Mouse (Mus musculus): ENCODE results near the gene Pcnx4. TPM values are rescaled to one million over a fixed set of nuclear protein-coding genes. Genes with fewer than 3 reads are reported as not detected.

The Pcnx4 gene
- polyA plus RNA-seq (2014; fragmentation: Nextera tagmentation; extraction: Ambion mirVana): 5.9 and 10.2 TPM in 2 replicates

DNA sequence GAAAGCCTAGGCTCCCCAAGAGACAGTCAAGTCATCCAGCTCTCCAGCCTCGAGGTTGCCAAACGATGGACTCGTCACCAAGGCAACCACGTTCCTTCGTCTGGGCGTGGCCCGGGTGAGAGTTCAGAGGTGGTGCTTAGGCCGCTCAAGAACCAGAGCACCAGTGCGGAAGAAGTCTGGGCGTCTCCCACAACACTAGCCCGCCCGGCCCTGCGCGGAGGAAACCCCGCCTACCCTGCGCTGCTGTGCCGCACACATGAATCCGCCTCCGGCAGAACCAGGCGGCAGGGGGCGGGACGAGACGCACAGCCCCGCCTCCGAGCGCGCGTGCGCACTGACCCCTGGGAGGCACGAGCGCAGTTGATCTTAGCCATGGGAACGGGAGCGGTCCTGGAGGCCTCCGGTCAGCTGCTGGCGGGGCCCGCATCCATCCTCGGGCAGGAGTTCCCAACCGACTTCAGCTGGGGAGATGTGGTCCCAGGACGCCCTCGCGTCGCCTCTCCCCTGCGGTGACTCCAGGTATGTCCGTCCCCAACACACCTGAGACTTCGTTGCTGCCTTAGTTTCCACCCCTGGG lies at the start of gene Pcnx4:
TSS of gene Pcnx4 (plus strand) at position 363 of the 577 bp plus-strand sequence.
- Histone ChIP-seq H3K9me3 (ENCODE audit: control insufficient read depth, low read length) (no peaks in the 10 kb centered on the region), H3K27ac (ENCODE audit: low read depth, low read length) (no peak within 1 kb of the TSS), H3K4me3 (ENCODE audit: low read length) (peak within 1 kb of the TSS; percentile 69), H3K9ac (ENCODE audit: low read depth, low read length) (peak within 1 kb of the TSS; percentile 71), H3K36me3 (ENCODE audit: control insufficient read depth, insufficient read depth, low read length) (no peaks in the 10 kb centered on the region), H3K4me2 (replicated peaks; ENCODE audit: low read depth, low read length) (peak within 1 kb of the TSS; percentile 68), H3K27me3 (ENCODE audit: control insufficient read depth, insufficient read depth, low read length) (no peaks in the 10 kb centered on the region), H3K4me1 (ENCODE audit: control insufficient read depth, insufficient read depth, low read length) (0 out of 2 replicates have a peak, but pooled peaks cover 4% of the 10 kb centered on the region)
- peak; percentile 100 for ATAC-seq (ENCODE audit: low FRiP score, low TSS enrichment)
- WGBS: under 1% methylated on average over 45 of the region's 45 CpGs

DNA sequence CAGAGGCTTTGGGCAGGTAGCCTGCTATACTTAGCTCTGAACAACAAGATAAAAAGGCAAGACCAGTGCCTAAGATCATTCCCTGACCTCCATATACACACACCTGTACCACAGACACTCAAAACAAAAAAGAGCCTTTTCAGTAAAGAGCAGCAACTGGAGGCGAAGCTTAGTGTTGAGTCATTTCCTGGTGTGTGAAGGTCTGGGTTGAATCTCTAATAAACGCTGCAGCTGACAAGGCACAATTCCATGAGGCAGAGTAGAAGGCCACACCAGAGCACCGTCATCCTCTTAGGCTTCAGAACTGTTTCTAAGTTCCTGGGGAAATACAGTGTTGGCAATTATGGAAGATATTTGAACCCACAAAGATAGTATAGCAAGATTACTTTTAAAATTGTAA lies 48.7 kb upstream of the Pcnx4 start:
- Histone ChIP-seq H3K4me3 (ENCODE audit: low read length) (no peak overlapping the region), H3K27me3 (ENCODE audit: control insufficient read depth, insufficient read depth, low read length) (no peaks in the 10 kb centered on the region), H3K27ac (ENCODE audit: low read depth, low read length) (no peak overlapping the region), H3K9me3 (ENCODE audit: control insufficient read depth, low read length) (no peaks in the 10 kb centered on the region), H3K4me2 (replicated peaks; ENCODE audit: low read depth, low read length) (no peak overlapping the region), H3K36me3 (ENCODE audit: control insufficient read depth, insufficient read depth, low read length) (no peaks in the 10 kb centered on the region), H3K4me1 (ENCODE audit: control insufficient read depth, insufficient read depth, low read length) (no peaks in the 10 kb centered on the region), H3K9ac (ENCODE audit: low read depth, low read length) (no peak overlapping the region)
- no peak for ATAC-seq (ENCODE audit: low FRiP score, low TSS enrichment)
- 79% methylated on average over 3 of the region's 3 CpGs for WGBS

DNA sequence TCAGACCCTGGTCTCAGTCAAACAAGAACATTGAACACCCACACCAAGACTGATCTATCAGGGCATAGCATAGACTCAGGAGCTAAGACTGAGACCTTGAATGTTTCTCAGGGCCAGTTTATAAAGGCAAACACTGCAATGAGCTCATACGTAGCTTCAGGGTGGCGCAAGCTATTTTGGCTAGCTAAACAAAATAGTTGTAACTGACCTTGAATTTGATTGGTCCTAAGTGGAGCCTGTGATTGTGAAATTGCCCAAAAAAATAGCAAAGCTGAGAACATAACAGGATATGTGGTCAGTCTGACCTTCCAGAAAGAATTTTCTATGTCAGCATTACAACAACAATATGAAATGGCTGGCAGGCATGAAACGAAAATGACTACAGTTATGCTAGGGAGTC lies 46.2 kb upstream of the Pcnx4 start:
- Histone ChIP-seq H3K4me2 (replicated peaks; ENCODE audit: low read depth, low read length) (no peak overlapping the region), H3K9ac (ENCODE audit: low read depth, low read length) (no peak overlapping the region), H3K4me3 (ENCODE audit: low read length) (no peak overlapping the region), H3K27me3 (ENCODE audit: control insufficient read depth, insufficient read depth, low read length) (no peaks in the 10 kb centered on the region), H3K27ac (ENCODE audit: low read depth, low read length) (no peak overlapping the region), H3K9me3 (ENCODE audit: control insufficient read depth, low read length) (no peaks in the 10 kb centered on the region), H3K36me3 (ENCODE audit: control insufficient read depth, insufficient read depth, low read length) (no peaks in the 10 kb centered on the region), H3K4me1 (ENCODE audit: control insufficient read depth, insufficient read depth, low read length) (no peaks in the 10 kb centered on the region)
- 84% methylated on average over 3 of the region's 3 CpGs for WGBS
- ATAC-seq (ENCODE audit: low FRiP score, low TSS enrichment): no peak

- Histone ChIP-seq H3K36me3 (ENCODE audit: control insufficient read depth, insufficient read depth, low read length) (no peaks in the 10 kb centered on the region), H3K4me2 (replicated peaks; ENCODE audit: low read depth, low read length) (no peak overlapping the region), H3K9ac (ENCODE audit: low read depth, low read length) (no peak overlapping the region), H3K27ac (ENCODE audit: low read depth, low read length) (no peak overlapping the region), H3K27me3 (ENCODE audit: control insufficient read depth, insufficient read depth, low read length) (no peaks in the 10 kb centered on the region), H3K9me3 (ENCODE audit: control insufficient read depth, low read length) (no peaks in the 10 kb centered on the region), H3K4me3 (ENCODE audit: low read length) (no peak overlapping the region), H3K4me1 (ENCODE audit: control insufficient read depth, insufficient read depth, low read length) (no peaks in the 10 kb centered on the region)
- no peak for ATAC-seq (ENCODE audit: low FRiP score, low TSS enrichment)
- 54% methylated on average over 3 of the region's 3 CpGs for WGBS
Measured at GRCm38 (mm10) chr12:72491063-72491719, 45.0 kb upstream of the Pcnx4 start.

GRCm38 (mm10) chr12:72496866-72497600 lies 39.1 kb upstream of the Pcnx4 start:
- 78% methylated on average over 12 of the region's 12 CpGs for WGBS
- H3K27ac ChIP-seq (ENCODE audit: low read depth, low read length): no peak overlapping the region
- ATAC-seq (ENCODE audit: low FRiP score, low TSS enrichment): no peak
- H3K9ac ChIP-seq (ENCODE audit: low read depth, low read length): no peak overlapping the region
- no peak overlapping the region for H3K4me3 ChIP-seq (ENCODE audit: low read length)
- no peaks in the 10 kb centered on the region for H3K4me1 ChIP-seq (ENCODE audit: control insufficient read depth, insufficient read depth, low read length)
- H3K4me2 ChIP-seq (replicated peaks; ENCODE audit: low read depth, low read length): no peak overlapping the region
- no peaks in the 10 kb centered on the region for H3K27me3 ChIP-seq (ENCODE audit: control insufficient read depth, insufficient read depth, low read length)
- no peaks in the 10 kb centered on the region for H3K9me3 ChIP-seq (ENCODE audit: control insufficient read depth, low read length)
- no peaks in the 10 kb centered on the region for H3K36me3 ChIP-seq (ENCODE audit: control insufficient read depth, insufficient read depth, low read length)

- H3K4me2 ChIP-seq (replicated peaks; ENCODE audit: low read depth, low read length): no peak overlapping the region
- WGBS: 49% methylated on average over 7 of the region's 7 CpGs
- no peak for ATAC-seq (ENCODE audit: low FRiP score, low TSS enrichment)
Measured at GRCm38 (mm10) chr12:72509606-72510005, 26.6 kb upstream of the Pcnx4 start.

GRCm38 (mm10) chr12:72515446-72515845 lies 20.7 kb upstream of the Pcnx4 start:
- H3K4me2 ChIP-seq (replicated peaks; ENCODE audit: low read depth, low read length): no peak overlapping the region
- no peak overlapping the region for H3K9ac ChIP-seq (ENCODE audit: low read depth, low read length)
- H3K27ac ChIP-seq (ENCODE audit: low read depth, low read length): no peak overlapping the region
- no peaks in the 10 kb centered on the region for H3K4me1 ChIP-seq (ENCODE audit: control insufficient read depth, insufficient read depth, low read length)
- WGBS: 75% methylated on average over 3 of the region's 3 CpGs
- no peaks in the 10 kb centered on the region for H3K9me3 ChIP-seq (ENCODE audit: control insufficient read depth, low read length)
- H3K27me3 ChIP-seq (ENCODE audit: control insufficient read depth, insufficient read depth, low read length): no peaks in the 10 kb centered on the region
- no peak overlapping the region for H3K4me3 ChIP-seq (ENCODE audit: low read length)
- no peak for ATAC-seq (ENCODE audit: low FRiP score, low TSS enrichment)
- H3K36me3 ChIP-seq (ENCODE audit: control insufficient read depth, insufficient read depth, low read length): no peaks in the 10 kb centered on the region

More at GRCm38 (mm10) chr12:72509606-72510005, 26.6 kb upstream of the Pcnx4 start:
- Histone ChIP-seq H3K4me3 (ENCODE audit: low read length) (no peak overlapping the region), H3K27me3 (ENCODE audit: control insufficient read depth, insufficient read depth, low read length) (no peaks in the 10 kb centered on the region), H3K4me1 (ENCODE audit: control insufficient read depth, insufficient read depth, low read length) (no peaks in the 10 kb centered on the region), H3K36me3 (ENCODE audit: control insufficient read depth, insufficient read depth, low read length) (no peaks in the 10 kb centered on the region), H3K27ac (ENCODE audit: low read depth, low read length) (no peak overlapping the region), H3K9ac (ENCODE audit: low read depth, low read length) (no peak overlapping the region), H3K9me3 (ENCODE audit: control insufficient read depth, low read length) (no peaks in the 10 kb centered on the region)

- no peaks in the 10 kb centered on the region for H3K36me3 ChIP-seq (ENCODE audit: control insufficient read depth, insufficient read depth, low read length)
- no peaks in the 10 kb centered on the region for H3K4me1 ChIP-seq (ENCODE audit: control insufficient read depth, insufficient read depth, low read length)
- WGBS: 86% methylated on average over 12 of the region's 12 CpGs
- no peak overlapping the region for H3K4me3 ChIP-seq (ENCODE audit: low read length)
- no peaks in the 10 kb centered on the region for H3K27me3 ChIP-seq (ENCODE audit: control insufficient read depth, insufficient read depth, low read length)
- H3K27ac ChIP-seq (ENCODE audit: low read depth, low read length): no peak overlapping the region
- no peak overlapping the region for H3K9ac ChIP-seq (ENCODE audit: low read depth, low read length)
- no peaks in the 10 kb centered on the region for H3K9me3 ChIP-seq (ENCODE audit: control insufficient read depth, low read length)
- no peak for ATAC-seq (ENCODE audit: low FRiP score, low TSS enrichment)
- no peak overlapping the region for H3K4me2 ChIP-seq (replicated peaks; ENCODE audit: low read depth, low read length)
Measured at GRCm38 (mm10) chr12:72518114-72518728, 18.0 kb upstream of the Pcnx4 start.

All from kidney, embryonic 14.5 days (tissue).